Mouse (Mus musculus): ENCODE results near the gene Cd44.

The Cd44 gene

DNA sequence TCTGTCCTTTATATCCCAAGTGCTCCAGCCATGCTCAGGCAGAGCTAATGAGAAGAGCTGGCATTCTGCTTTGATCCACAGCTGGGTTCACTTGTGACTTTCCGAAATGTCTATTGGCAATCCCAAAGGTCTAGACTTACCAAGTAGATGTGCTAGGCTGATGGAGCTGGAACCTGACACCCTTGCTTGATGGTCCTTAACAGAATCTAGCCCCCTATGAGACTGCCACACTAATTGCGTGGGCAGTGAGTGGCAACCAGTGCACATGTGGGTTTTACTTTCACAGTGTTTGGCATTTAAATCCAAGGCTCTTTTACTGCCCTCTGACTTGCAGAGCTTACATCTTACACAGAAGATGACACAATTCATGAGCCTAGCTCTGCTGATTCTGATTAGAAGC, 29.0 kb downstream of the Cd44 start:
- no peak for DNase-seq (ENCODE audit: low read depth, low spot score)

DNA sequence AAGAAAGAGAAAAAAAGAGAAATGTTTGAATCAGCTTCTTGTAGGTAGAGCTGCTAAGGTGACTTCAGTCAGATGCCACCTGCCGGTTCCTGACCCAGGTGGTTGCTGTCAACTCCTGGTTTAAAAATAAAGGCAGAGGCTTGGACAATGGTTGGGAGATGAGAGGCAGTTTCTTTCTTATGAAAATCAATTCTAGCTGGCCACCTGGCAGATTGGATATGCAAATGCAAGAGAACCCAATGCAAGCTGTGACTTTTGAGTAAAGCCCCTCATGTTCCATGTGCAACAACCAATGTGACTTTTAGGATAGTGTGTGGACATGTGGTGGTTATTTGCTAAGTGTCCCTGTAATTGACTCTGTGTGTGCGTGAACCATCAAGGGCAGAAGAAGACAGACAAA, 33.0 kb downstream of the Cd44 start:
- peak; percentile 84 for DNase-seq (ENCODE audit: low read depth, low spot score)

DNA sequence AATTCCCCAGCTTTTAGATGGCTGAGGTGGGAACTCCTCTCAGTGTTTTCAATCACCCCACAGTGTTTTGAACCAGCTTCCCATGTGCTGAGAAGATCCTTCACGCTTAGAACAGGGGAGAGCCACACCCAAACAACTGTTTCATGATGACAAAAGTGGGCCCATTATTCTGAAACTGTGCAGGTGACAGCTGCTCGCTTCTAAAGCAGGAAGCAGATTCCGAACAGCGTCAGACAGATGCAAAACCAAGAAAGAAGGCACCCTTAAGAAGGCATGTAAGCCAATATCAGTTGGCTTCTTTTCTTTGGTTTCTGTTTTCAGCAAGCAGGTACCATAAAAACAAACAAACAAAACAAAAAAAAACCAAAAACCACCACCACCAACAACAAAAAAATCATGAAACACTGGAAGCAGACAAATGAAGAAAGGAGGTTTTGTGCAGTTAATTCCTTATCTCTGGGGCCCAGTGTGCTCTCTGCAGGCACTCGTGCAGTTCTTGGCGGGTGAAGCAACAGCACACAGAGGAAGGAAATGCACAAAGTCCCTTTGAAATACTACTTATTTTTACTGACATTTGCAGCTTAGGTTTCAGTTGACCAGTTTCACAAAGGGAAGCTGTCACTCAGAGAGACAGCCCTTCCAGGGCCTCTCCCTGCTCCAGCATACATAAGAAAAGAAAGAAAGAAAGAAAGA, 33.9 kb downstream of the Cd44 start:
- DNase-seq (ENCODE audit: low read depth, low spot score) = peak; percentile 92

DNA sequence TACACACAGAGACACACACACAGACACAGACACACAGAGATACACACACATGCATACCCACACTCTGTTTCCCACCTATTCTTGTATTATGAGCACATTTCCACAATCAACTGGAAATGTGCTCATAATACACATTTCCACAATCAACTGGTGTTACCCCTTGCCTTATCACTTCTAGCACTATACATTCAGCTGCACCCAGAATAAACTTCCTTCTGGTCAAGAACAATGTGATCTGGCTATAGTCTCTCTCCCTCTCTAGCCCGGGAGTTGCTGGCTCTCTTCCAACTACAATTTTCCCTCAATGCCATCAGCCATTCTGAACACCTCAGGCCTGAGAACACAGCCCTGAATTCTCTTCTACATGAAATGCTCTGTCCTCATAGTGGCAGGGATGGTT, 34.9 kb downstream of the Cd44 start:
- DNase-seq (ENCODE audit: low read depth, low spot score) = no peak

DNA sequence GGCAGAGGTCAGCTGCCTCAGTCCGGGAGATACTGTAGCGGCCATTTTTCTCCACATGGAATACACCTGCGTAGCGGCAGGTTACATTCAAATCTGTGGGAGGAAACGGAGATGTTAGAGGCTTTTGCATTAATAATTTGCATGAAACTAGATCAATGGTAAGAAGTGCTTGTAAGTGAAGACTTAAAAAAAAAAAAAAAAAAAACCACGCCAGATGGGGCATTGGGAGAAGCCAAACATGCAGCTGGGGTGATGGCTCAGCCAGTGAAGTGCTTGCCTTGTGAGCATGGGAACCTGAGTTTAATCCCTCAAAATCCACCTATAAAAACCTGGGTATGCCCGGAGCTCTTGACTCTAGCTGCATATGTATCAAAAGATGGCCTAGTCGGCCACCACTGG, 36.1 kb downstream of the Cd44 start:
- DNase-seq (ENCODE audit: low read depth, low spot score) = peak; percentile 18

DNA sequence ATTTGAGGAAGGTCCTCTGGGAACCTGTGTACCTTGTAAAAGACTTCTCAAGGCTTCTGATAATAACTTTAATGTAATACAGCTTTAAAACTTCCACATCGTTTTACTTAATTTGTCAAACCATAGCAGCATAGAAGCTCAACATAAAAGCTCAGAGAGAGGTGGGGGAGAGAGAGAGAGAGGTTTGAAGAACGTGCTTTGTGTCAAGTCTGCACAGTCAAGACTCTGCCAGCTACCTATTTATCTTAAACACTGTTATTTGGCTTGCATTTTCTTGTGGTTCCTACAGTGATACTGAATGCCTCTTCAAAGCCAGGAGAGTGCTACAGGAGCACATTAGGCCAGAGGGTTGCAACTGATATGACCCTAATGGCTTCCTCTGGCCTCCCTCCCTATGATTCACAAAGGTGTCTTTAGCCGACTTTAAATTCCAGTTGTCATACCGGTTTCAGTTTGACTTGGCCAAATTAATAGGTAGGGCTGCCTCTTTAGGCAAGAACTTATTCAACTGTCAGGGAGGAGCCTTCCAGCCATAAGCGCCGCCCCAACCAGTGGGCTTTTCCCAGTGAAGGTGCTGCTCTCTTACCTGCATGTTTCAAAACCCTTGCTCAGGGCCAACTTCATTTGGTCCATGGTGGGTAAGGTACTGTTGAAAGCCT, 36.6 kb downstream of the Cd44 start:
- no peak for DNase-seq (ENCODE audit: low read depth, low spot score)

DNA sequence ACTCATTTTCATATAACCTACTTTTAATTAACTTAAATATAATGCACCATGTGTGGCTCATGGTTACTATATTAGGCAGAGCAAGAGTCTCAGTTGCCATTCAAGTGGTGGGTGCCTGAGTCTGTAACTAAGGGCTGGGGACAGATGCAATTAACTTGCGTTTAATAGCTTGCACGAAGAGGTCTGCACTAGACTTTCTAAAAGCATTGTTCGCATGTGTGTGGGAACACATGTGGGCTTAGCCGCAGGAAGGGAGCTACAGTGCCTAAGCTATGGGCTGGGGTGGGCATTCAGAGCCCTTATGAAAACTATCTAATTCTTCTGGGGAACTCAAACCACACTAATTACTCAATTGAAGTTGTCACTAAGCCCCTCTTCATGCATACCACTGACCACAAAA, 37.4 kb downstream of the Cd44 start:
- no peak for DNase-seq (ENCODE audit: low read depth, low spot score)

DNA sequence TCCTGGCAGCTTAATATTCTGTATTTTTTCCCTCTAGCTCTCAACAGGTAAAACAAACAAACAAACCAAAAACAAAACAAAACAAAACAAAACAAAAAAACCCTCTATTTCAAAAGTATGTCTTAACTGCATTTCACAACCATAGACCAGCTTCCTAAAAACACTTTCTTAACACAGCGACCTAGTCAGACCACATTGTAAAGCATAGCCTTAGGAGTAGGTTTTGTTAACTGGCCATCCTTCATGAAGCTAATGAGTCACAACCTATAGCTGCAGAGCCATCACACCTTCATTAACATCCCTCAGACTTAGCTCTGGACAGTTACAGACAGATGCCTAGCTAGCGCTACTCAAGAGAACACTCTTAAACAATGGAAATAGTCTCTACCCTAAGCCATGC, 37.9 kb downstream of the Cd44 start:
- no peak for DNase-seq (ENCODE audit: low read depth, low spot score)

DNA sequence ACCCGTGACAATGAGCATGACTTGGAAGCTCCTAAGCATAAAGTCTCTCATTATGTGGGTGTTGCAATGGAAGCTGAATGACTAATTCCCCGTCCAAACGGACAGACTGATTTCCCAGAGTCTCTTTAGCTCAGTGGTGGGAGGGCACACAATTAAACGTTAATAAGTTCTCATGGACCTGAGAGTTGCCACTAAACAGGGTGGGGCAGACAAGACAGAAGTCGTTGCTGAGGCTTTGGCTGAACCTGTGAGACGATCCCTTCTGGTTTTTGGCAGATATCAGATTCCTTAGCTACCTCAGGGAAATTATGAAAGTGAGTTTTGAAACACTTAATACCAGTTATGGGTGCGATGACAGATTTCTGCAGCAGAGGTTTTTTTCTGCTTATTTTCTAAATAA, 38.8 kb downstream of the Cd44 start:
- no peak for DNase-seq (ENCODE audit: low read depth, low spot score)

DNA sequence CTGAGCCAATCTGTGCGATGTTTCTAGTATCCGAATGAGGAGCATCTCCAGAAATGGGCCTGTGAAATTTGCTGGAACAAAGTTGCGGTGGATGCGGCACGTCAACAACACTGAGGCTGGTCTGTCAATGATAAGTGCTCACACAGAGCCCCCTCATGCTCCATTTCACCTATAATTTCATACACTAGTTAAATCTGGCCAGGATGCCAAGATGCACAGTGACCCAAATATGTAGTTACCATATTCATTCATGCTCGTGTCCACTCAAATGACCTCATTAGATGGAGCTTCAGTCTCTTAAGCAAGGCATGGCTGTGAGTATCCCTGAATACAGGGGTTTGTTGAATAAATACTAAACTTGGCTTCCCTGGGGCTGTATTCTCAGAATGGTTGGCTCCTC, 43.2 kb downstream of the Cd44 start:
- no peak for DNase-seq (ENCODE audit: low read depth, low spot score)

DNA sequence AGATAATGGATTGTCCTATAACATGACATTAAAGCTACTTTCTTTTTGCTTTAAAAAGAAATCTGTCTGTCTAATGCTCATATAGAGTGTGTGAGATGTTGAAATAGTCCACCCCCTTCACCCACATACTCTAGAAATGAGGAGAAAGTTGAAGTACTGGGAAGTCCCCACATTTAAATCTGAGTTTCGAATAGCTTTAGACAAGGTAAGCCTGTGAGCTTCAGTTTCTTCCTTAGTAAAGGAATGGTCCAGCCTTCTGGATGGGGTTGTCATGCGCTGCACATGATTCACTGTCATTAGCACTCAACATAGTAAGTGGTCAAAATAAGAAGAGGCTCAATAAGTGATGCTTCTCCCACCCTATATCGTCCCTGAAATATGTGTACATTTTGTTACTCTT, 48.2 kb downstream of the Cd44 start:
- DNase-seq (ENCODE audit: low read depth, low spot score) = no peak

DNA sequence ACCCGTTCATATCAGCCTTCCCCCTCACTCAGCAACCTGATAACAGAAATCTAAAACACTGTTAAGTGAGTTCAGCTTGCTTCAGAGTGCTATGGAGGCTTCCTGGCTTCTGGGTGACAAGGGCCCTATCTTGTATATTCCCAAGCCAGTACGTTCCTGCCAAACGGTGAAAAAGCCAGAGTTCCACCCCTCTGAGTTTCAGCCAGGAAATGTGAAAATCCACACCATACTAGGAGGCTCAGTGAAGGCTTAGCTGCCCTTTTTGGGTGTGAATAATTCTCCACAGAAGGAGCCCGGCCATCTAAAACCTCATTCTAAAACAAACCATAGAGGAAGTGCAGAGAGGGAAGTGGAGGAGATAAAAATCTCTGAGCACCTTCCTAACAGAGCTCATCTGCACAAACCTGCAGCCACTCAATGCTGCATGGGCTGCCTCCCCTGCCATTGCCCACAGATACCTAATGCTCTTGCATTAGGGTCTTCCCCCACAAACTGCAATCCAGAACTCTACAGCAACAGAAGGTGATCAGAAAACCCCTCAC, 49.5 kb downstream of the Cd44 start:
- peak; percentile 24 for DNase-seq (ENCODE audit: low read depth, low spot score)

DNA sequence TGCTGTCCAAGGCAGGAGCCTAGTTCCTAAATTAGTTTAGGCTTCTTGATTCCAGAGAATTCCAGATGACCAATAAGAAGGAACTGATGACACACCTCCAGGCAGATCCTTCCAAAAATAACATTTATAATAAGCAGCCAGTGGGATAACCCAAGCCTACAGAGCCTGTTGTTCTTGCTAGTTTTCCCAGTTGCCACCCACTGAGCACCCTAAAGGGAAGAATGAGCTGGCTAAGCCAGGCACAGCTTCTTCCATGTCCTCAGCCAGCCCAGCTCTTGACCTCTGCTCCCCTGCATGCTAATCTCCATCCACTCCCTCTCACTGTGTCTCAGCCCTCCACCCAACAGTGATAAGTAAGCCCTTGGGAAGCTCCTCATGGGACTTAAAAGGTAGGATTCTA, 51.4 kb downstream of the Cd44 start:
- DNase-seq (ENCODE audit: low read depth, low spot score) = no peak

DNA sequence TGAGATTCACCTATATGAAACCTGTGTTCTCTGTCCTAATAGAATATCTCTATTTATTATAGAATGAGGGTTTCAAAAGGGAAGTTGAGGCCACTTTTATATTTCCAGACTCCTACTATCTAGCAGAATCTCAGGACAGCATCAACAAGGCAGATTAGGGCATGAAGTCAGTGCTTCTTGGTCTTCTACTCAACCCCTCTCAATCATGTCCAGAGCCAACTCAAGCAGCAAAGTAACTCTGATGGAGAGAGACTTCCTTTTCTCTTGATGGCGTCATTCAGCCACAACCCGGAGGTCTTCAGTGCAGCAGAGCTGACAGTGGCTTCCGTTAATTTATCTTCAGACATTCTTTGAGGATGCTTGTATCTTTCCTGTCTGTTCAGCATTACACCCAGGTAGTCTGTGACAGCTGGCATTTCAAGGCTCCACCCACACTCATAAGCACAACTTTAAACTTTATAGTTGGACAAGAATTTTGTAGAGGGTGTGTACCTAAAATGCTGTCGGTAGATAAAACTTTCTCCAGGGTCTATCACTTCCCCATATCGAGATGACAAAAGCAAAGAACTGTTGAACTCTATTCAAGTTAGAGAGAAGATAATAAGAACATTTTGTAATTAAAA, 52.5 kb downstream of the Cd44 start:
- DNase-seq (ENCODE audit: low read depth, low spot score) = no peak

DNA sequence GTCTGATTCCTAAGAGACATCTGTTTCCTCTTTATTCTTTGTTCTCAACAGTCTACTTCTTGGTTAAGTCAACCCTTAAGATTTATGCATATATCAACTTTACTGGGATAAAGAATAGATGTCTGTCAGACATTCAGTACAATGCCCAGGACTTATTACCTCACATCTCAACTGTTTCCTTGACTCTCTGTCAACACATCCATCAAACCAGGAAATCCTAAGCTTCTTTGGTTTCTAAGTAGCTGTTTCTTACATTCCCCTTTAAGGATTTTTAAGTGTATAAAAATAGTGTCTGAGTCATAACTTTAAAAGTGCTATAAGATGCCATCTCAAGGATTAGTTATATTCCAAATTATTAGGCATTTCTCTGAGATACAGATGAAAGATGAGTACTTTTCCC, 60.2 kb downstream of the Cd44 start:
- DNase-seq (ENCODE audit: low read depth, low spot score) = no peak

DNA sequence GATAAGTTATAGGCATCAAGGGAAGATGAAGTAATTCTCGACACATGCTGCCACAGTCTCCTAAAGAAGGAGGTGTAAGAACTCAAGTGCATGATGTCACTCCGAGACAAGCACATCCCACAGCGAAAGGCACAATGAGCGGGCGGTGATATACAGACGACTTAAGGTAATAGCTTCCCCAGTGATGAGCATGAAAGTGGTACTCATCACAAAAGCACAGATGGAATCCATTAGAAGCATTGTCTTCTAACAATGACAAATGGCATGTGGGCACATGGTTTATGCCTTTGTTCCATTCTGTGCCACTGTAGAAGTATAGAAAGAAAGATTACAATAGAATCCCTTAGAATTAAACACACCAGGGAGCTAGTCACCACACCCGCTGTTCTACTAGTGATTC, 63.3 kb downstream of the Cd44 start:
- DNase-seq (ENCODE audit: low read depth, low spot score) = no peak

DNA sequence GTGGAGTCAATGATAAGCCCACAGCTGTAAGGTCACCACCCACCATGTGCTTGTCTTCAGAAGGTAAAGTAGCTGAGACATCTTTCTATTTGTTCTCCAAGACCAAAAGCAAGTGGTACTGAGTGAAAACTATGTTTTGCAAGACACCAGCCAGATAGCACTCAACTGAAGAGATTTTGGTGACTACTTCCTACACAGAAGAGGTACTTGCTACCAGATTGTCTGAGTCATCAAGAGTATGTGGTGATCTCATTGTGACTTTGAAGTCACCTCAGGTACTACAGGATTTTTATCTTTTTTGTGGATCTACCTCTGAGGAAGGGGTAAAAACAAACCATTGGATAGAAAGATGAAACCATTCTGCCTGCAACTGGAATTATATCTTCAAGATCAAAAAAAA, 69.9 kb downstream of the Cd44 start:
- DNase-seq (ENCODE audit: low read depth, low spot score) = no peak

DNA sequence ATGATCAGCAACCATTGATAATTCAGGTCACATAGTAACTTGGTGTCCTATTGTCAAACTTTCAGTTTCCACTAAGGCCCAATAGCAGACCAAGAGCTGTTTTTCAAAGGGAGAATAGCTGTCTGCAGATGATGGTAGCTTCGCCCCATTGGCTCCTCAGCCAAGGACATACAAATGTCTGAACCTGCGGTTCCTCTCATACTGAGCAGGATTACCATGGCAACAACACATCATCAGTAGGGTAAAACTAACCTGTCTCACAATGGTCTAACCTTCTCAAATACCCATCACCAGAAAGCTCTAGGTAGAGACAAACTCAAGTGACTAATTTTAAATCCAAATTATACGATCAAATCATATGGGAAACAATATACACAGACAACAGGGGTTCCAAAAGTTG, 72.3 kb downstream of the Cd44 start:
- no peak for DNase-seq (ENCODE audit: low read depth, low spot score)

DNA sequence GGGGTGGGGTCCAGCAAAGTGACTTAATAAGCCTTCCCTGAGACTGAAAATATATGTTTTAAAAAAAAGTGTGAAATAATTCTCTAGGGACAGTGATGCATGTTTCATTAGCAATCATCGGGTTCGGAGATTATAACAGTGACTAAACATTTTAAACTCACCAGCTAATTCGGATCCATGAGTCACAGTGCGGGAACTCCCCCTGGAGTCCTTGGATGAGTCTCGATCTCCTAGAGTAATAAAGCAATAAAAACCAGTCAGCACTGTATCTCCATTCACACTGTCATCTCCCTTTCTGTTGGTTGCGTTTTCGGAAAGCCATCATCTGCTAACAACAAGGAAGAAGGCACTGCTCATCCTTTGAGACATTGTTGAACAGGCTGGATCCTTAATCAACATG, 73.1 kb downstream of the Cd44 start:
- DNase-seq (ENCODE audit: low read depth, low spot score) = no peak

DNA sequence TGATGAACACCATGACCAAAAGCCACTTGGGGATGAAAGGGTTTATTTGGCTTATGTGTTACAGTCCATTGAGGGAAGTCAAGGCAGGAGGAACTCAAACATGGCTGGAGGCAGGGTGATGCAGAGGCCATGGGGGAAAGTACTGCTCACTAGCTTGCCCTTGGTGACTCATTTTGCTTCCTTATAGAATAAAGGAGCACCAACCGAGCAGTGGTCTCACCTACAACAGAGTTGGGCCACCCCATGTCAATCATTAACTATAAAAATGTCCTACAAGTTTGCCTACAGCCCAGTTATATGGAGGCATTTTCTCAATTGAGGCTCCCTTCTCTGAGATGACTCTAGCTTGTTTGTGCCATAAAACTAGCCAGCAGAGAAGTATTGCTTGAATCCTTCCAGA, 73.6 kb downstream of the Cd44 start:
- DNase-seq (ENCODE audit: low read depth, low spot score) = no peak

DNA sequence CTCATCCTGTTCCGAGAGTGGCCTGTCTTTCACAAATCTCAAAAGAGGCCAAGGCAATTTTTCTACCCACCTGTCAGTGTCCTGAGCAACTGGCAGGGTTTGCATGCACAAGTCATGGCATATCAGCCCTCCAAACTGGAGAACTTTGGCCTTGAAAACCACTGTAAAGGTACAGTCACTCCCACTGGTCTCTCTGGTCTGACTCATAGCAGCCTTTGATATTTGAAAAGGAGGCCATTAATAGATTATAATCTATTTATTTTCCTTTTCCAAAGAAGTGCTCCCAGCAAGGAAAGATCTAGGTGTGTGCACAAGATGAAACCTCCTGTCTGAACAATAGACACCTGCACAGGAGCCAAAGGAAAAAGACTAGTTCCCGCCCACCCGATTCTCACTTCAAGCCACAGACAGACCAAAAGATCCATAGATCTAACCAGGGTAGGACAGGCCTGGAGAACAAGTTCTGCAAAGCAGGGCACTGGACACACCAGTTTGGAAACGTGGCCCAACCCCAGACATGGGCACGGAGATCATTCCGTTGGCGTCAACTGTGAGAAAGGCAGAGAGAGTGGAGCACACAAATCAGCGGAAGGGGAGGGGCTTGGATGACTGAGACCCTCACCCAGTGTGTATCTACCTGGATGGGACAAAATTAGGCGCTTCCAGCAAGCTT, 75.4 kb downstream of the Cd44 start:
- no peak for DNase-seq (ENCODE audit: low read depth, low spot score)

DNA sequence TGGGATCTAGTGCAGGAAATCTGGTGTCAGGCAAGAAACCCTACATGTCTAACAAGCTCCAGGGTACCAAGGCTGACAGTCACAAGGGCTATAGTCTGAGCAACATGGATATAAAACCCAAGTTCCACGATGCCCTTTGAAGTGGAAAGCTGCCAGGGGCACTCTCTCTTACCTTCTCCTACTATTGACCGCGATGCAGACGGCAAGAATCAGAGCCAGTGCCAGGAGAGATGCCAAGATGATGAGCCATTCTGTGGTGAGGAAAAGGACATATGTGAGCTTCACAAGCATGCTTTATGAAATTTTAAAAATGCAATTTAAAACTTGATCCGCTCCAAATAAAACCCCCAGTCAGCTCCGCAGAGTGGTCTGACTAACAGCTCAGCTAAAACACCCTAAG, 79.4 kb downstream of the Cd44 start:
- no peak for DNase-seq (ENCODE audit: low read depth, low spot score)

DNA sequence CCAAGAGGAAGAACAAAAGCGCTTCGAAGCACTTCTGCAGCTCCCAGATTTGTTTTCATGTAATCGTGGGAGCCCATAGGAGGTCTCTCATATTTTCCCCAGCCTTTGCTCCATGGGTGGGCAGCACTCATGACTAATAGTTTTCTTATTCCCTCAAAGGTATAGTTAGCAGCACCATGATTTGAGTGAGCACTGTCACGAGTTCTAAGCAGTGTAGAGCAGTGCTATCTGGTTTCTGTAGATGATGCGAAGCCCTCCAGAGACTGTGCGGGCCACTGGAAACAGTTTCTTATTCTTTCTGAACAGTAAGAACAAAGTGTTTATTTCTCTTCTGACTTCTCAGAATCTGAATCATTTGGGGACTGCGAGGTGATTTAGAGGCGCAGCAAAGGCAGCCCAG, 80.7 kb downstream of the Cd44 start:
- DNase-seq (ENCODE audit: low read depth, low spot score) = no peak
